Mouse (Mus musculus): ENCODE results near the gene Eme1. TPM values are rescaled to one million over a fixed set of nuclear protein-coding genes. Genes with fewer than 3 reads are reported as not detected.
"Not testable (repeated sequence)": the region's sequence is repeated elsewhere in the genome, so short reads cannot be mapped to it uniquely, and the experiment has no call there.

Gene Eme1
- polyA plus RNA-seq, 1 experiment from 2014 or later, result 64.1 TPM

DNA sequence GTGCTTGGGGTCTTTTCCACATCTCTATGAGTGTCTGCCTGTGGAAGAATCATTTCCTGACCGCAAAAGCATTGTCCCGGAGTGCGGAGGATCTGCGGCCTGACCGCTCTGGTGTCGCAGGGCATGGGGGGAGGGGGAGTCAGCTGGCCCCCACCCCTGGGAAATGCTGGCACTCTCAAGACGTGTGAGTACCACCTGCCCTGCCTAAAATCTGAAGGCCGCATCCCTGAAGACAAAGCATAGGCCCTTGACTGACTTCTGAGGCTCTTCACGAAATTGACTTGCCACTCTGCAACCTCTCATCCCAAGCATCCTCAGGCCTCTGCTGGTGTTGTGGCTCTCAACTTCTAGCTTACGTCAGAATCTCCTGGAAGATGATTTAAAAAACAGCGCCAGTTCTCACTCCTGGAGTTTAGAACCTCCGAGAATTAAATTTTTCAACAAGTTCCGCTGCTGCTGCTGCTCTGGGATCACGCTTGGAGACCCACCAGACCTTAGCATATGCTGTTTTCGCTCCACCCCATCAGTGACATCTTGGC, 23.9 kb upstream of the Eme1 start:
- Histone ChIP-seq H3K36me3 (peaks cover 8% of the 10 kb centered on the region; the same call in 1 of the 2 replicates), H3K4me1 (peaks cover 43% of the 10 kb centered on the region), H3K27me3 (ENCODE audit: low read depth, poor library complexity, severe bottlenecking) (no peaks in the 10 kb centered on the region), H3K4me3 (peak overlapping the region; percentile 93), H3K9me3 (replicated peaks) (no peaks in the 10 kb centered on the region), H3K27ac (replicated peaks) (peak overlapping the region; percentile 98)
- WGBS, result 34% methylated on average over 15 of the region's 15 CpGs
- DNase-seq (ENCODE audit: low spot score), result no peak

GRCm38 (mm10) chr11:94676754-94677606, 23.2 kb upstream of the Eme1 start, which contains the start of gene Xylt2:
Xylt2 (minus strand) TSS chr11:94677515.
- Histone ChIP-seq H3K36me3 (peaks cover 10% of the 10 kb centered on the region; the same call in 1 of the 2 replicates), H3K4me3 (peak within 1 kb of the TSS; percentile 93), H3K4me1 (peaks cover 47% of the 10 kb centered on the region), H3K27ac (replicated peaks) (peak within 1 kb of the TSS; percentile 98), H3K9me3 (replicated peaks) (no peaks in the 10 kb centered on the region), H3K27me3 (ENCODE audit: low read depth, poor library complexity, severe bottlenecking) (no peaks in the 10 kb centered on the region)
- peak; percentile 90 for DNase-seq (ENCODE audit: low spot score)
- under 1% methylated on average over 81 of the region's 82 CpGs for WGBS

DNA sequence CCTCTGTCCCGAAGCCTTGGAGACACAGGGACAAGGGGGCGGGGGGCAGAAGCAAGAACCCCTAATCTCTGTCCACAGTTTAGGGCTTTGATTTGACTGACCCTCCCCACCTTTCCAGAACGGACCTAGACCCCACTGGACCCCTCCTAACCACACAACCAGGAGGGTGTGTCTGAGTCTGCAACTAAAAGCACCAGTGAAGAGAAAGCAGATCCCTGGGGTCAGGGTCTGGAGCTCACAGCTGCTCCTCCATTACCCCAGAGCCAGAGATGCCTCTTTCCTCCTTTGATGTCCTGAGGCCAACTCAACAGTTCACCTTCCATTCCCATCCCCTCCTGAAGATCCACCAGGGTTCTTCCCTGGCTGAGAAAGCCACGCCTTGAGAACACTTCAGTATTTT, 22.5 kb upstream of the Eme1 start:
- Histone ChIP-seq H3K4me3 (peak overlapping the region; percentile 93), H3K9me3 (replicated peaks) (no peaks in the 10 kb centered on the region), H3K4me1 (peaks cover 52% of the 10 kb centered on the region), H3K27me3 (ENCODE audit: low read depth, poor library complexity, severe bottlenecking) (no peaks in the 10 kb centered on the region), H3K27ac (replicated peaks) (peak overlapping the region; percentile 98), H3K36me3 (peaks cover 11% of the 10 kb centered on the region; the same call in 1 of the 2 replicates)
- 48% methylated on average over 4 of the region's 4 CpGs for WGBS
- DNase-seq (ENCODE audit: low spot score), result no peak

- 82% methylated on average over 5 of the region's 5 CpGs for WGBS
- peak overlapping the region; percentile 93 for H3K4me3 ChIP-seq
- H3K4me1 ChIP-seq, result peaks cover 52% of the 10 kb centered on the region
- no peak overlapping the region for H3K27ac ChIP-seq (replicated peaks)
- no peaks in the 10 kb centered on the region for H3K9me3 ChIP-seq (replicated peaks)
- no peaks in the 10 kb centered on the region for H3K27me3 ChIP-seq (ENCODE audit: low read depth, poor library complexity, severe bottlenecking)
- DNase-seq (ENCODE audit: low spot score), result no peak
- H3K36me3 ChIP-seq, result peaks cover 18% of the 10 kb centered on the region
Observed at GRCm38 (mm10) chr11:94675446-94675845, 21.7 kb upstream of the Eme1 start.

DNA sequence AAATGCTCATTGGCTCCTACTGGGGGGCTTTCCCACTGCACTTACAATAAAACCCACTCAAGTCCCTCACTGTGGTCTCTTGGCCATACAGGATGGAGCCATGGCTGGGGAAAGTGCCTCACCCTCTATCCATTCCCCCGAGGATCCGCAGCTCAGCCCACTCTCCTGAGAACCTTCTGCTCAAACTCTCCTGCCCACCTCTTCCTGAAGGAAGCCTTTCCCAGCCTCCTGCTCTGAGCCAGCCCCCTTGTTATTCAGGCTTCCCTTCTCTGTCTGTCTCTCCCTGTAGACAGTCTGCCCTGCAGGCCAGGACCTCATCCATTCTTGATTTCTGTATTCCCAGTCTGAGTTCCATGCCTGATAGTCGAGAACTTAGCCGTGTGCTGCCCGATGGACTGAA, 21.2 kb upstream of the Eme1 start:
- no peak for DNase-seq (ENCODE audit: low spot score)
- Histone ChIP-seq H3K4me3 (peak overlapping the region; percentile 12; the same call in 1 of the 2 replicates), H3K36me3 (peaks cover 22% of the 10 kb centered on the region), H3K27me3 (ENCODE audit: low read depth, poor library complexity, severe bottlenecking) (no peaks in the 10 kb centered on the region), H3K9me3 (replicated peaks) (no peaks in the 10 kb centered on the region), H3K4me1 (peaks cover 52% of the 10 kb centered on the region), H3K27ac (replicated peaks) (no peak overlapping the region)
- WGBS, result 87% methylated on average over 5 of the region's 5 CpGs

DNA sequence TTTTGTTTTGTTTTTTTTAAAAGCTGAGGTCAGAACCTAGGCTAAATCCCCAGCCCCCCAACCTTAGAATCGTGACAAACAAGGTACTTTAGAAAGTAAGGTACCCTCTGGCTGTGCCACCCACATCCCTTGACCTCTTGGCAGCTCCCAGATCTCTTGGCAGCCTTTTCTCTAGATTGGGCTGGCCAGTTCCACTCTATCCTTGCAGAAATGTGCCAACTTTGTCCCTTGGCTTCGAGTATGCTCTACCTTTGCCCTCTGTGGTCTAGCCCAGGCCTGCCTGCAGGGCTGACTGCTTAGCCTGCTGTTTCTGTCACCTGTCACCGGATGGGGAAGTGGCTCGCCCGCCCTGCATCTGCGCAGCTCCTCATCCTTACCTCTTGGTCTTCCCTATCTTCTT, 11.5 kb upstream of the Eme1 start:
- Histone ChIP-seq H3K4me1 (no peaks in the 10 kb centered on the region), H3K4me3 (no peak overlapping the region), H3K9me3 (replicated peaks) (no peaks in the 10 kb centered on the region), H3K27me3 (ENCODE audit: low read depth, poor library complexity, severe bottlenecking) (no peaks in the 10 kb centered on the region), H3K27ac (replicated peaks) (no peak overlapping the region), H3K36me3 (peaks cover 98% of the 10 kb centered on the region)
- DNase-seq (ENCODE audit: low spot score), result no peak
- WGBS, result 92% methylated on average over 6 of the region's 6 CpGs

DNA sequence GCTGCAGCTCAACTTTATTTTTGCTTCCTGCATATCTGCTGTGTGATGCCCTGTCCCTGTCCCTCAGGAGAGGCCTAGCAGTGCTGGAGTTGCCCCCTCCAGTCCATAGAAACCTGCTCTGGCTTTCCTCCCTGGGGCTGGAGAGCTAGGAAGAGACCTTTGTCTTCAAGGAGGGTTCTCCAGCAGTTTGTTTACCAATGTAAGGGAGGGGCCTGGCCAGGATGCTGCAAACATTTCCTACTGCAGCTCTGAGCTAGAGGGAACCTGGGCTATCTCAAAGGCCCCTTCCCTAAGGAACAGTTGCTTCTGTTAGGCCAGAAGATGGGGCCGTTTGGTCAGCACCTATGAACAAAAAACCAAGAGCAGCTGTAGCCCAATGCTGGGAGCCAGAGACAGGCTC, 7.6 kb upstream of the Eme1 start:
- peaks cover 98% of the 10 kb centered on the region for H3K36me3 ChIP-seq
- H3K4me1 ChIP-seq, result no peaks in the 10 kb centered on the region
- H3K4me3 ChIP-seq, result no peak overlapping the region
- H3K27ac ChIP-seq (replicated peaks), result no peak overlapping the region
- WGBS, result 59% methylated on average over 1 of the region's 1 CpGs
- DNase-seq (ENCODE audit: low spot score), result no peak
- H3K27me3 ChIP-seq (ENCODE audit: low read depth, poor library complexity, severe bottlenecking), result no peaks in the 10 kb centered on the region
- no peaks in the 10 kb centered on the region for H3K9me3 ChIP-seq (replicated peaks)

DNA sequence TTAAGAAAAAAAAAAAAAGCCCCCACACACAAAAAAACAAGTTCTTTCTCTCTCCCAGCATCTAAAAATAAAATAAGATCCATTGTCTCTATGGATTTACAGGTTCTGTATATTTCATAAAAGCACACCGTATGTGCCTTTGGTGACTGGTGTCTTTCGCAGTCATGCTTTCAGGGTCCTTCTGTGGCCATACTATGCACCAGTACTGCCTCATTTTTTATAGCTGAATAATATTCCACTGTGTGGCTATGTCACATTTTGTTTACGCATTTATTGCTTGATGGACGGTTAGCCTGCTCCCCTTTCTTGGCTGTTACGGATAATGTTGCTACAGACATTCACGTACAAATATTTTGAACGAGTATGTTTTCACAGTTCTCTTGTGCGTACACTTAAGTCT, 791 bp downstream of the Eme1 start:
- Histone ChIP-seq H3K36me3 (peaks cover 62% of the 10 kb centered on the region), H3K9me3 (replicated peaks) (no peaks in the 10 kb centered on the region)
- 53% methylated on average over 8 of the region's 8 CpGs for WGBS

DNA sequence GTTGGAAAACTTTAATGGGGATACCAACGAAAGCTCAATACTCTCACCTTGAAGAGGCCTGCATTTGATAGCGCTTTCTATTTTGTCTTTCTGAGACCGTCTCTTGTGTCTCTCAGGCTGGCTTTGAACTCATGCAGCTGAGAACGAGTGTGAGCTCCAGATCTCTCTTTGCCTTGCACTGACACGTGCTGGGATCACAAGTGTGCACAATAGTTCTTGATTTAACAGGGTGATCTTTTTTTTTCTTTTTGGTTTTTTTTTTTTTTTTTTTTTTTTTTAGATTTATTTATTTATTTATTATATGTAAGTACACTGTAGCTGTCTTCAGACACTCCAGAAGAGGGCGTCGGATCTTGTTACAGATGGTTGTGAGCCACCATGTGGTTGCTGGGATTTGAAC, 2.5 kb downstream of the Eme1 start:
- Histone ChIP-seq H3K36me3 (peaks cover 62% of the 10 kb centered on the region), H3K4me1 (peaks cover 27% of the 10 kb centered on the region)
- 93% methylated on average over 7 of the region's 7 CpGs for WGBS
- DNase-seq (ENCODE audit: low spot score); H3K9me3 ChIP-seq (replicated peaks); H3K27me3 ChIP-seq (ENCODE audit: low read depth, poor library complexity, severe bottlenecking); H3K4me3 ChIP-seq; H3K27ac ChIP-seq (replicated peaks): not testable (repeated sequence)

More for the DNA sequence above, 791 bp downstream of the Eme1 start:
- Histone ChIP-seq H3K4me3 (peak overlapping the region; percentile 83), H3K27ac (replicated peaks) (peak overlapping the region; percentile 97), H3K4me1 (peaks cover 27% of the 10 kb centered on the region), H3K27me3 (ENCODE audit: low read depth, poor library complexity, severe bottlenecking) (no peaks in the 10 kb centered on the region)
- DNase-seq (ENCODE audit: low spot score), result no peak

DNA sequence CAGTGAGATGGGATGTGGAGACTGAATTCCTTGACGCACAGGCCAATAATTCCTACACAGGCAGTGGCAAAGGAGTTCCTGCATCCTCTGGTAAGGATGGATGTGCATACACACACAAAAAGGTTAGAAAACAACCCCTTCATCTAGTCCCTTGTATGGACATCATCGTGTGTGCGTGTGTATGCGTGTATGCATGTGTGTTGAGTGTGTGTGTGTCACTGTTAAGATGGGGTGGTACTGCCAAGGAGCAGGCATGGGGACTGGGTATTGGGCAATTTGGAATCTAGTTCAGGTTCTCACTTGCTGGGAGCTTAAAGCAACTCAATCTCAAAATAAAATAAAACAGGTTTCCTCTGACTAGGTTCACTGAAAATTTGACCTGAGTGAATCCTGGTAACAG, 7.3 kb downstream of the Eme1 start:
- H3K27ac ChIP-seq (replicated peaks), result no peak overlapping the region
- H3K4me3 ChIP-seq, result no peak overlapping the region
- H3K4me1 ChIP-seq, result no peaks in the 10 kb centered on the region
- 90% methylated on average over 4 of the region's 4 CpGs for WGBS
- H3K27me3 ChIP-seq (ENCODE audit: low read depth, poor library complexity, severe bottlenecking), result no peaks in the 10 kb centered on the region
- H3K36me3 ChIP-seq, result peaks cover 97% of the 10 kb centered on the region
- DNase-seq (ENCODE audit: low spot score), result no peak
- no peaks in the 10 kb centered on the region for H3K9me3 ChIP-seq (replicated peaks)

- Histone ChIP-seq H3K27ac (replicated peaks) (no peak overlapping the region), H3K4me3 (no peak overlapping the region), H3K36me3 (peaks cover 99% of the 10 kb centered on the region), H3K27me3 (ENCODE audit: low read depth, poor library complexity, severe bottlenecking) (no peaks in the 10 kb centered on the region), H3K9me3 (replicated peaks) (no peaks in the 10 kb centered on the region), H3K4me1 (no peaks in the 10 kb centered on the region)
- DNase-seq (ENCODE audit: low spot score), result no peak
- 88% methylated on average over 8 of the region's 8 CpGs for WGBS
Observed at GRCm38 (mm10) chr11:94644461-94645219, 9.1 kb downstream of the Eme1 start.

DNA sequence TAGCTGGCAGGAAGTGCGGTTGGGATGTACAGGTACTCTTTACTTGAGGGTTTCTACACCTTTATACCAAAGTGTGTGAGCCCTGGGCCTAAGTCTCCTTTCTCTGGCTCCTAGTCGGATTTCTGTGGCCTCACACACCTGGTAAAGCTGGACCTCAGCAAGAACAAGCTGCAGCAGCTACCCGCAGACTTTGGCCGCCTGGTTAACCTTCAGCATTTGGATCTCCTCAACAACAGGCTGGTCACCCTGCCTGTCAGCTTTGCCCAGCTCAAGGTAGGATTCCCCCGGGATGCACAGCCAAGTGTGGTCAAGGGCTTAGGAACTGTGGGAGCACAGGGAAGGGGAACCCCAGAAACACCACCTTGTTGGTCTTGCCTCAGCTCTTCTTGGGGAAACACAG, 19.3 kb downstream of the Eme1 start:
- DNase-seq (ENCODE audit: low spot score), result no peak
- H3K9me3 ChIP-seq (replicated peaks), result no peaks in the 10 kb centered on the region
- peaks cover 16% of the 10 kb centered on the region for H3K4me1 ChIP-seq
- H3K27me3 ChIP-seq (ENCODE audit: low read depth, poor library complexity, severe bottlenecking), result no peaks in the 10 kb centered on the region
- H3K36me3 ChIP-seq, result peaks cover 84% of the 10 kb centered on the region
- 90% methylated on average over 5 of the region's 5 CpGs for WGBS
- H3K4me3 ChIP-seq, result no peak overlapping the region
- H3K27ac ChIP-seq (replicated peaks), result no peak overlapping the region
